Mouse (Mus musculus): ENCODE results near the gene Fam19a2. TPM values are rescaled to one million over a fixed set of nuclear protein-coding genes. Genes with fewer than 3 reads are reported as not detected.

The Fam19a2 gene
- total RNA-seq, 1 experiment from 2014 or later = not detected

- no peak for ATAC-seq (replicated peaks in 1 of 2; ENCODE audit: insufficient read depth in 1 of 2, low FRiP score in 2 of 2, low TSS enrichment in 1 of 2, low read depth in 1 of 2, poor library complexity in 2 of 2, severe bottlenecking in 2 of 2)
These were observed 196.7 kb downstream of the Fam19a2 start for GRCm38 (mm10) chr10:123460466-123460865.

- no peak for ATAC-seq (replicated peaks in 1 of 2; ENCODE audit: insufficient read depth in 1 of 2, low FRiP score in 2 of 2, low TSS enrichment in 1 of 2, low read depth in 1 of 2, poor library complexity in 2 of 2, severe bottlenecking in 2 of 2)
These were observed 198.5 kb downstream of the Fam19a2 start for GRCm38 (mm10) chr10:123462305-123462704.

- ATAC-seq (replicated peaks in 1 of 2; ENCODE audit: insufficient read depth in 1 of 2, low FRiP score in 2 of 2, low TSS enrichment in 1 of 2, low read depth in 1 of 2, poor library complexity in 2 of 2, severe bottlenecking in 2 of 2) = no peak
These were observed 251.0 kb downstream of the Fam19a2 start for GRCm38 (mm10) chr10:123514749-123515148.

GRCm38 (mm10) chr10:123520613-123521012 is 256.8 kb downstream of the Fam19a2 start:
- no peak for ATAC-seq (replicated peaks in 1 of 2; ENCODE audit: insufficient read depth in 1 of 2, low FRiP score in 2 of 2, low TSS enrichment in 1 of 2, low read depth in 1 of 2, poor library complexity in 2 of 2, severe bottlenecking in 2 of 2)

- ATAC-seq (replicated peaks in 1 of 2; ENCODE audit: insufficient read depth in 1 of 2, low FRiP score in 2 of 2, low TSS enrichment in 1 of 2, low read depth in 1 of 2, poor library complexity in 2 of 2, severe bottlenecking in 2 of 2) = no peak
These were observed 257.4 kb downstream of the Fam19a2 start for GRCm38 (mm10) chr10:123521203-123521602.

GRCm38 (mm10) chr10:123525424-123525823 is 261.6 kb downstream of the Fam19a2 start:
- no peak for ATAC-seq (replicated peaks in 1 of 2; ENCODE audit: insufficient read depth in 1 of 2, low FRiP score in 2 of 2, low TSS enrichment in 1 of 2, low read depth in 1 of 2, poor library complexity in 2 of 2, severe bottlenecking in 2 of 2)

- no peak for ATAC-seq (replicated peaks in 1 of 2; ENCODE audit: insufficient read depth in 1 of 2, low FRiP score in 2 of 2, low TSS enrichment in 1 of 2, low read depth in 1 of 2, poor library complexity in 2 of 2, severe bottlenecking in 2 of 2)
These were observed 262.3 kb downstream of the Fam19a2 start for GRCm38 (mm10) chr10:123526059-123526458.

GRCm38 (mm10) chr10:123536143-123536542 is 272.3 kb downstream of the Fam19a2 start:
- ATAC-seq (replicated peaks in 1 of 2; ENCODE audit: insufficient read depth in 1 of 2, low FRiP score in 2 of 2, low TSS enrichment in 1 of 2, low read depth in 1 of 2, poor library complexity in 2 of 2, severe bottlenecking in 2 of 2) = no peak

GRCm38 (mm10) chr10:123548391-123548790 is 284.6 kb downstream of the Fam19a2 start:
- no peak for ATAC-seq (replicated peaks in 1 of 2; ENCODE audit: insufficient read depth in 1 of 2, low FRiP score in 2 of 2, low TSS enrichment in 1 of 2, low read depth in 1 of 2, poor library complexity in 2 of 2, severe bottlenecking in 2 of 2)

- ATAC-seq (replicated peaks in 1 of 2; ENCODE audit: insufficient read depth in 1 of 2, low FRiP score in 2 of 2, low TSS enrichment in 1 of 2, low read depth in 1 of 2, poor library complexity in 2 of 2, severe bottlenecking in 2 of 2) = no peak
These were observed 303.9 kb downstream of the Fam19a2 start for GRCm38 (mm10) chr10:123567677-123568076.

GRCm38 (mm10) chr10:123570616-123571188 is 306.9 kb downstream of the Fam19a2 start:
- ATAC-seq (replicated peaks in 1 of 2; ENCODE audit: insufficient read depth in 1 of 2, low FRiP score in 2 of 2, low TSS enrichment in 1 of 2, low read depth in 1 of 2, poor library complexity in 2 of 2, severe bottlenecking in 2 of 2) = no peak

GRCm38 (mm10) chr10:123572342-123573070 is 308.7 kb downstream of the Fam19a2 start:
- no peak for ATAC-seq (replicated peaks in 1 of 2; ENCODE audit: insufficient read depth in 1 of 2, low FRiP score in 2 of 2, low TSS enrichment in 1 of 2, low read depth in 1 of 2, poor library complexity in 2 of 2, severe bottlenecking in 2 of 2)

- ATAC-seq (replicated peaks in 1 of 2; ENCODE audit: insufficient read depth in 1 of 2, low FRiP score in 2 of 2, low TSS enrichment in 1 of 2, low read depth in 1 of 2, poor library complexity in 2 of 2, severe bottlenecking in 2 of 2) = no peak
These were observed 314.0 kb downstream of the Fam19a2 start for GRCm38 (mm10) chr10:123577823-123578222.

GRCm38 (mm10) chr10:123579012-123579411 is 315.2 kb downstream of the Fam19a2 start:
- no peak for ATAC-seq (replicated peaks in 1 of 2; ENCODE audit: insufficient read depth in 1 of 2, low FRiP score in 2 of 2, low TSS enrichment in 1 of 2, low read depth in 1 of 2, poor library complexity in 2 of 2, severe bottlenecking in 2 of 2)

GRCm38 (mm10) chr10:123595043-123595442 is 331.2 kb downstream of the Fam19a2 start:
- ATAC-seq (replicated peaks in 1 of 2; ENCODE audit: insufficient read depth in 1 of 2, low FRiP score in 2 of 2, low TSS enrichment in 1 of 2, low read depth in 1 of 2, poor library complexity in 2 of 2, severe bottlenecking in 2 of 2) = no peak

GRCm38 (mm10) chr10:123597059-123597458 is 333.3 kb downstream of the Fam19a2 start:
- no peak for ATAC-seq (replicated peaks in 1 of 2; ENCODE audit: insufficient read depth in 1 of 2, low FRiP score in 2 of 2, low TSS enrichment in 1 of 2, low read depth in 1 of 2, poor library complexity in 2 of 2, severe bottlenecking in 2 of 2)

GRCm38 (mm10) chr10:123605671-123606070 is 341.9 kb downstream of the Fam19a2 start:
- no peak for ATAC-seq (replicated peaks in 1 of 2; ENCODE audit: insufficient read depth in 1 of 2, low FRiP score in 2 of 2, low TSS enrichment in 1 of 2, low read depth in 1 of 2, poor library complexity in 2 of 2, severe bottlenecking in 2 of 2)

- ATAC-seq (replicated peaks in 1 of 2; ENCODE audit: insufficient read depth in 1 of 2, low FRiP score in 2 of 2, low TSS enrichment in 1 of 2, low read depth in 1 of 2, poor library complexity in 2 of 2, severe bottlenecking in 2 of 2) = no peak
These were observed 362.9 kb downstream of the Fam19a2 start for GRCm38 (mm10) chr10:123626691-123627090.

- ATAC-seq (replicated peaks in 1 of 2; ENCODE audit: insufficient read depth in 1 of 2, low FRiP score in 2 of 2, low TSS enrichment in 1 of 2, low read depth in 1 of 2, poor library complexity in 2 of 2, severe bottlenecking in 2 of 2) = no peak
These were observed 365.5 kb downstream of the Fam19a2 start for GRCm38 (mm10) chr10:123629248-123629744.

Data from hematopoietic stem cell, adult 5-6 weeks (primary cell).